Mouse (Mus musculus): ENCODE results near the gene AI481877. TPM values are rescaled to one million over a fixed set of nuclear protein-coding genes. Genes with fewer than 3 reads are reported as not detected.

Gene AI481877
- total and polyA plus RNA-seq, 3 experiments = 0.01 TPM; not detected in 2

GRCm38 (mm10) chr4:59036490-59037127, 102.2 kb downstream of the AI481877 start:
- H3K27ac ChIP-seq (ENCODE audit: control insufficient read depth, low read depth, low read length) = peak overlapping the region; percentile 84
- H3K4me3 ChIP-seq (ENCODE audit: control insufficient read depth in 1 of 2, insufficient read depth in 1 of 2, low read depth in 2 of 2, low read length in 2 of 2) = peak overlapping the region; percentile 79 to 85
- H3K9ac ChIP-seq (ENCODE audit: control insufficient read depth, low read depth, low read length, poor library complexity, severe bottlenecking) = peak overlapping the region; percentile 85
- TF ChIP-seq ZKSCAN1 (IDR thresholded peaks at IDR 0.05; ENCODE audit: low read depth, low read length) (no peak), MYC (IDR thresholded peaks at IDR 0.05; ENCODE audit: low read depth, low read length) (no peak; the same call in 1 of the 2 replicates), CHD2 (IDR thresholded peaks at IDR 0.05; ENCODE audit: low read length) (no peak), TBP (IDR thresholded peaks at IDR 0.05; ENCODE audit: low read depth, low read length) (no peak), ELF1 (IDR thresholded peaks at IDR 0.05; ENCODE audit: low read depth, low read length) (no peak), ZMIZ1 (IDR thresholded peaks at IDR 0.05; ENCODE audit: low read depth, low read length) (no peak), KAT2A (conservative IDR thresholded peaks at IDR 0.05; ENCODE audit: low read depth, low read length) (no peak), NELFE (IDR thresholded peaks at IDR 0.05; ENCODE audit: low read depth, low read length) (no peak), MEF2A (IDR thresholded peaks at IDR 0.05; ENCODE audit: extremely low read depth, insufficient replicate concordance, low read depth, low read length, poor library complexity, severe bottlenecking) (no peak), ZNF384 (IDR thresholded peaks at IDR 0.05; ENCODE audit: low read depth, low read length) (no peak), SIN3A (IDR thresholded peaks at IDR 0.05; ENCODE audit: low read length) (peak; percentile 68; the same call in 1 of the 2 replicates), RCOR1 (IDR thresholded peaks at IDR 0.05; ENCODE audit: low read depth, low read length) (peak; percentile 66; the same call in 1 of the 2 replicates), TCF12 (IDR thresholded peaks at IDR 0.05; ENCODE audit: low read depth, low read length) (no peak), ZC3H11A (IDR thresholded peaks at IDR 0.05; ENCODE audit: low read depth, low read length) (peak; percentile 58), USF2 (IDR thresholded peaks at IDR 0.05; ENCODE audit: borderline replicate concordance in 1 of 2, insufficient read depth in 1 of 2, low read depth in 1 of 2, low read length in 2 of 2) (no peak), JUND (IDR thresholded peaks at IDR 0.05; ENCODE audit: low read depth, low read length) (0 out of 2 replicates have a peak, but pooled peaks have one; percentile 49), HCFC1 (IDR thresholded peaks at IDR 0.05; ENCODE audit: low read depth, low read length) (peak; percentile 49; the same call in 1 of the 2 replicates), ETS1 (IDR thresholded peaks at IDR 0.05; ENCODE audit: low read depth, low read length) (no peak), POLR2A (IDR thresholded peaks at IDR 0.05; ENCODE audit: control insufficient read depth in 1 of 2, insufficient read depth in 1 of 2, low read depth in 1 of 2, low read length in 2 of 2, poor library complexity in 1 of 2) (no peak), CHD1 (IDR thresholded peaks at IDR 0.05; ENCODE audit: low read depth, low read length) (no peak), USF1 (IDR thresholded peaks at IDR 0.05; ENCODE audit: low read depth, low read length) (no peak), CTCF (IDR thresholded peaks at IDR 0.05 in 2 of 3, conservative IDR thresholded peaks at IDR 0.05 in 1 of 3; ENCODE audit: control insufficient read depth in 1 of 3, insufficient read depth in 1 of 3, low read depth in 2 of 3, low read length in 3 of 3, poor library complexity in 1 of 3, severe bottlenecking in 1 of 3) (peak; percentile 76 to 89 (median 76)), POLR2AphosphoS5 (IDR thresholded peaks at IDR 0.05; ENCODE audit: borderline replicate concordance, low read depth, low read length) (no peak), MYB (IDR thresholded peaks at IDR 0.05; ENCODE audit: low read depth, low read length) (no peak), MXI1 (IDR thresholded peaks at IDR 0.05; ENCODE audit: low read depth, low read length) (no peak), RAD21 (IDR thresholded peaks at IDR 0.05; ENCODE audit: low read depth, low read length) (peak; percentile 69), EP300 (IDR thresholded peaks at IDR 0.05; ENCODE audit: low read depth in 1 of 2, low read length in 2 of 2) (0 out of 4 replicates have a peak, but pooled peaks of 1 of the 2 experiments have one; percentile 22), TAL1 (IDR thresholded peaks at IDR 0.05; ENCODE audit: low read length) (no peak), SMC3 (IDR thresholded peaks at IDR 0.05; ENCODE audit: low read depth, low read length) (peak; percentile 73), UBTF (IDR thresholded peaks at IDR 0.05; ENCODE audit: borderline replicate concordance, insufficient read depth, low read depth, low read length) (no peak), GATA1 (IDR thresholded peaks at IDR 0.05; ENCODE audit: low read depth, low read length) (no peak), BHLHE40 (IDR thresholded peaks at IDR 0.05; ENCODE audit: borderline replicate concordance, low read depth, low read length) (no peak), GABPA (IDR thresholded peaks at IDR 0.05; ENCODE audit: low read depth, low read length) (no peak), POLR2AphosphoS2 (IDR thresholded peaks at IDR 0.05; ENCODE audit: low read length) (no peak), MAX (IDR thresholded peaks at IDR 0.05; ENCODE audit: low read length) (no peak), MAZ (IDR thresholded peaks at IDR 0.05; ENCODE audit: low read depth, low read length) (no peak; the same call in 1 of the 2 replicates)

More at GRCm38 (mm10) chr4:59036490-59037127, 102.2 kb downstream of the AI481877 start:
- Histone ChIP-seq H3K9me3 (replicated peaks; ENCODE audit: insufficient read depth, low read length) (no peaks in the 10 kb centered on the region), H3K4me1 (ENCODE audit: control insufficient read depth in 1 of 2, insufficient read depth in 2 of 2, low read length in 2 of 2) (peaks cover 3 to 15% of the 10 kb centered on the region in 2 experiments), H3K27me3 (ENCODE audit: control insufficient read depth in 1 of 2, insufficient read depth in 2 of 2, low read length in 2 of 2) (no peaks in the 10 kb centered on the region), H3K36me3 (ENCODE audit: control insufficient read depth in 1 of 2, insufficient read depth in 2 of 2, low read length in 2 of 2) (peaks cover 0 to 20% of the 10 kb centered on the region in 2 experiments; a peak in 2 of 4 replicates), H3K79me2 (ENCODE audit: control insufficient read depth, insufficient read depth, low read length, poor library complexity) (peaks cover 11% of the 10 kb centered on the region)
- DNase-seq (ENCODE audit: low read depth, low spot score) = peak; percentile 93
